Mouse (Mus musculus): ENCODE data around the gene Ccm2. TPM values are rescaled to one million over a fixed set of nuclear protein-coding genes. Genes with fewer than 3 reads are reported as not detected.

Gene Ccm2
- total RNA-seq (2012; rRNA removed) (30.4 and 31.6 TPM in 2 replicates), total RNA-seq (2014; rRNA removed) (32.7 and 32.9 TPM in 2 replicates), polyA plus RNA-seq (2012; ENCODE audit: insufficient read length, low read depth) (29.4 and 34.5 TPM in 2 replicates)

- peak within 1 kb of the TSS; percentile 43 for H3K27ac ChIP-seq (ENCODE audit: insufficient read depth, low read depth)
- TF ChIP-seq EP300 (IDR thresholded peaks at IDR 0.05; ENCODE audit: low read length), result no peak
- peak; percentile 94 for TF ChIP-seq POLR2AphosphoS2 (IDR thresholded peaks at IDR 0.05; ENCODE audit: low read depth, low read length)
- peak; percentile 64; the same call in 1 of the 2 replicates for TF ChIP-seq KAT2A (IDR thresholded peaks at IDR 0.05; ENCODE audit: insufficient replicate concordance, low read length)
- no peak for TF ChIP-seq SMC3 (IDR thresholded peaks at IDR 0.05; ENCODE audit: low read depth, low read length)
- TF ChIP-seq ETS1 (conservative IDR thresholded peaks at IDR 0.05; ENCODE audit: low read depth, low read length), result peak; percentile 59; the same call in 1 of the 2 replicates
- no peak for TF ChIP-seq USF2 (conservative IDR thresholded peaks at IDR 0.05; ENCODE audit: low read depth, low read length)
- peak; percentile 69; the same call in 1 of the 2 replicates for TF ChIP-seq IRF4 (IDR thresholded peaks at IDR 0.05; ENCODE audit: low read depth, low read length)
- TF ChIP-seq E2F4 (IDR thresholded peaks at IDR 0.05; ENCODE audit: insufficient replicate concordance, low read depth, low read length), result peak; percentile 81; the same call in 1 of the 2 replicates
- peak; percentile 94 for TF ChIP-seq NELFE (IDR thresholded peaks at IDR 0.05; ENCODE audit: low read depth, low read length)
- peak; percentile 74 for TF ChIP-seq MAX (IDR thresholded peaks at IDR 0.05; ENCODE audit: low read length)
- TF ChIP-seq HCFC1 (IDR thresholded peaks at IDR 0.05; ENCODE audit: low read depth, low read length), result peak; percentile 77
- TF ChIP-seq CHD1 (IDR thresholded peaks at IDR 0.05; ENCODE audit: low read depth, low read length), result peak; percentile 68; the same call in 1 of the 2 replicates
- peak; percentile 85 for TF ChIP-seq MAZ (IDR thresholded peaks at IDR 0.05; ENCODE audit: low read depth, low read length)
- TF ChIP-seq CHD2 (IDR thresholded peaks at IDR 0.05; ENCODE audit: low read length), result peak; percentile 74
- TF ChIP-seq BHLHE40 (IDR thresholded peaks at IDR 0.05; ENCODE audit: low read depth, low read length), result peak; percentile 23; the same call in 1 of the 2 replicates
- TF ChIP-seq TCF12 (IDR thresholded peaks at IDR 0.05; ENCODE audit: low read depth, low read length), result peak; percentile 95
- 0 out of 2 replicates have a peak, but pooled peaks have one; percentile 69 for TF ChIP-seq MYC (IDR thresholded peaks at IDR 0.05; ENCODE audit: low read depth, low read length)
- peak; percentile 91 for TF ChIP-seq MXI1 (IDR thresholded peaks at IDR 0.05; ENCODE audit: low read depth, low read length)
- TF ChIP-seq POLR2A (IDR thresholded peaks at IDR 0.05; ENCODE audit: low read depth, low read length), result peak; percentile 97
- TF ChIP-seq USF1 (IDR thresholded peaks at IDR 0.05; ENCODE audit: low read depth, low read length), result peak; percentile 63
- peak; percentile 61 for TF ChIP-seq NRF1 (IDR thresholded peaks at IDR 0.05; ENCODE audit: low read depth, low read length)
- TF ChIP-seq TBP (conservative IDR thresholded peaks at IDR 0.05; ENCODE audit: low read depth, low read length), result peak; percentile 68; the same call in 1 of the 2 replicates
- TF ChIP-seq ZMIZ1 (IDR thresholded peaks at IDR 0.05; ENCODE audit: low read depth, low read length), result peak; percentile 93
- TF ChIP-seq MEF2A (IDR thresholded peaks at IDR 0.05; ENCODE audit: borderline replicate concordance, low read depth, low read length), result peak; percentile 75
- peak; percentile 55; the same call in 1 of the 2 replicates for TF ChIP-seq UBTF (IDR thresholded peaks at IDR 0.05; ENCODE audit: low read depth, low read length)
- TF ChIP-seq RAD21 (IDR thresholded peaks at IDR 0.05; ENCODE audit: low read depth, low read length), result no peak
- TF ChIP-seq SIN3A (IDR thresholded peaks at IDR 0.05; ENCODE audit: low read length), result peak; percentile 98
- no peak for TF ChIP-seq ZNF384 (IDR thresholded peaks at IDR 0.05; ENCODE audit: low read depth, low read length)
- TF ChIP-seq ELF1 (IDR thresholded peaks at IDR 0.05; ENCODE audit: low read depth, low read length), result peak; percentile 96
- TF ChIP-seq GABPA (IDR thresholded peaks at IDR 0.05; ENCODE audit: insufficient replicate concordance, low read depth, low read length), result no peak
- peak; percentile 61; the same call in 1 of the 2 replicates for TF ChIP-seq RCOR1 (conservative IDR thresholded peaks at IDR 0.05; ENCODE audit: low read depth, low read length)
- no peaks in the 10 kb centered on the region for H3K27me3 ChIP-seq (replicated peaks)
- peak; percentile 96 for DNase-seq (ENCODE audit: extremely low read depth)
- peaks cover 8 to 30% of the 10 kb centered on the region in 2 experiments for H3K4me1 ChIP-seq (ENCODE audit: control insufficient read depth in 1 of 2, insufficient read depth in 2 of 2)
- dilution Hi-C loops (cut with MboI; ENCODE audit: extremely low pct_ligation_motif_present, extremely low pct_unique_long_range_greater_than_20kb, low sequenced_read_pairs) (no loop called here), in situ Hi-C loops (cut with MboI; ENCODE audit: low pct_ligation_motif_present, low pct_unique_long_range_greater_than_20kb, low sequenced_read_pairs) (loop anchor here (5.0 kb wide), 1 partner anchor 36 kb away; no protein-coding TSS in a partner anchor)
- H3K9ac ChIP-seq (ENCODE audit: insufficient read depth, low read depth), result peak within 1 kb of the TSS; percentile 97
- peak within 1 kb of the TSS; percentile 86 for H3K4me2 ChIP-seq (ENCODE audit: insufficient read depth, low read depth, poor library complexity, severe bottlenecking)
- peak within 1 kb of the TSS; percentile 66 to 97 (median 84) for H3K4me3 ChIP-seq (replicated peaks in 1 of 3; ENCODE audit: low read depth in 2 of 3, low read length in 2 of 3, poor library complexity in 1 of 3)
- H3K79me2 ChIP-seq (replicated peaks; ENCODE audit: control insufficient read depth, extremely low read depth, insufficient read depth, poor library complexity, severe bottlenecking), result peaks cover 40% of the 10 kb centered on the region
- no peaks in the 10 kb centered on the region for H3K9me3 ChIP-seq (replicated peaks; ENCODE audit: low read length)
- H3K36me3 ChIP-seq (replicated peaks in 1 of 2; ENCODE audit: control insufficient read depth in 1 of 2, insufficient read depth in 1 of 2, low read length in 1 of 2), result peaks cover 0 to 19% of the 10 kb centered on the region in 2 experiments
These were observed at the start of gene Ccm2 for GRCm38 (mm10) chr11:6546205-6547013. Ccm2 (plus strand) TSS chr11:6546887.
